Mouse (Mus musculus) MEL (cell line): Measurements from ENCODE around the gene Gm19345. TPM values are rescaled to one million over a fixed set of nuclear protein-coding genes. Genes with fewer than 3 reads are reported as not detected.

ENCODE experiments used
- DNase-seq: peaks from one replicate; pipeline ENCODE4 v3.0.0; 2011; ENCODE audit warnings: low read depth, low spot score
- H3K27ac ChIP-seq: 2 replicates; pipeline ENCODE4 v1.5.1; 2012; ENCODE audit warnings: low read depth, mild to moderate bottlenecking, control low read depth, low read length, moderate library complexity; ENCODE audit not compliant: control insufficient read depth
- H3K27me3 ChIP-seq, 2 experiments: fragments of 150-350 bp in 1 of 2; sonication (generic) in 1 of 2; 2 replicates each; pipeline ENCODE4 v1.6.1; 2012; ENCODE audit warnings: low read length in 2 of 2, mild to moderate bottlenecking in 2 of 2, improper control_type of control experiment in 1 of 2, moderate library complexity in 1 of 2; ENCODE audit not compliant: insufficient read depth in 2 of 2, control insufficient read depth in 1 of 2
- H3K36me3 ChIP-seq, 2 experiments: 2 replicates each; pipeline ENCODE4 v1.6.1; 2012 to 2014; ENCODE audit warnings: low read length in 2 of 2, improper control_type of control experiment in 1 of 2, inconsistent platforms in 1 of 2, mild to moderate bottlenecking in 1 of 2; ENCODE audit not compliant: insufficient read depth in 2 of 2, control insufficient read depth in 1 of 2
- H3K4me1 ChIP-seq, 2 experiments: fragments of 150-350 bp in 1 of 2; sonication (generic) in 1 of 2; 2 replicates each; pipeline ENCODE4 v1.6.1; 2012; ENCODE audit warnings: low read length in 2 of 2, improper control_type of control experiment in 1 of 2, mild to moderate bottlenecking in 1 of 2; ENCODE audit not compliant: insufficient read depth in 2 of 2, control insufficient read depth in 1 of 2
- H3K4me3 ChIP-seq, 2 experiments: fragments of 150-350 bp in 1 of 2; sonication (generic) in 1 of 2; 2 replicates each; pipeline ENCODE4 v1.5.1; 2012; ENCODE audit warnings: low read depth in 2 of 2, low read length in 2 of 2, mild to moderate bottlenecking in 2 of 2, moderate library complexity in 2 of 2, control low read depth in 1 of 2, improper control_type of control experiment in 1 of 2; ENCODE audit not compliant: control insufficient read depth in 1 of 2, insufficient read depth in 1 of 2
- H3K79me2 ChIP-seq: 2 replicates; pipeline ENCODE4 v1.6.1; 2012; ENCODE audit warnings: mild to moderate bottlenecking, low read length, moderate library complexity; ENCODE audit not compliant: control insufficient read depth, poor library complexity, insufficient read depth
- H3K9ac ChIP-seq: 2 replicates; pipeline ENCODE4 v1.6.1; 2012; ENCODE audit warnings: low read depth, mild to moderate bottlenecking, control low read depth, low read length, moderate library complexity; ENCODE audit not compliant: control insufficient read depth, poor library complexity, severe bottlenecking
- H3K9me3 ChIP-seq: fragments of 150-350 bp; sonication (generic); replicated peaks from 2 replicates; pipeline ENCODE4 v1.6.1; 2012; ENCODE audit warnings: mild to moderate bottlenecking, low read length, improper control_type of control experiment, moderate library complexity; ENCODE audit not compliant: insufficient read depth
- CHD2 ChIP-seq: IDR thresholded peaks from 2 replicates; pipeline ENCODE4 v1.6.1; 2011; ENCODE audit warnings: low read length, improper control_type of control experiment
- CTCF ChIP-seq, 3 experiments: IDR thresholded peaks in 2 of 3; conservative IDR thresholded peaks in 1 of 3; 2 replicates each; pipeline ENCODE4 v1.5.1; 2011 to 2012; ENCODE audit warnings: low read length in 3 of 3, low read depth in 2 of 3, mild to moderate bottlenecking in 2 of 3, improper control_type of control experiment in 1 of 3, inconsistent platforms in 1 of 3, mixed read lengths in 1 of 3, moderate library complexity in 1 of 3; ENCODE audit not compliant: control insufficient read depth in 1 of 3, insufficient read depth in 1 of 3, poor library complexity in 1 of 3, severe bottlenecking in 1 of 3
- E2F4 ChIP-seq: IDR thresholded peaks from 2 replicates; pipeline ENCODE4 v1.6.1; 2011; ENCODE audit warnings: low read depth, low read length, improper control_type of control experiment, borderline replicate concordance
- ELF1 ChIP-seq: IDR thresholded peaks from 2 replicates; pipeline ENCODE4 v1.6.1; 2014; ENCODE audit warnings: low read depth, mild to moderate bottlenecking, inconsistent platforms, low read length, improper control_type of control experiment, moderate library complexity
- EP300 ChIP-seq, 2 experiments: IDR thresholded peaks; 2 replicates each; pipeline ENCODE4 v1.6.1; 2011; ENCODE audit warnings: improper control_type of control experiment in 2 of 2, low read length in 2 of 2, low read depth in 1 of 2, mild to moderate bottlenecking in 1 of 2
- GATA1 ChIP-seq: IDR thresholded peaks from 2 replicates; pipeline ENCODE4 v1.6.1; 2011; ENCODE audit warnings: low read depth, low read length, improper control_type of control experiment
- MEF2A ChIP-seq: IDR thresholded peaks from 2 replicates; pipeline ENCODE4 v1.6.1; 2014; ENCODE audit warnings: low read depth, mild to moderate bottlenecking, inconsistent platforms, low read length, improper control_type of control experiment; ENCODE audit not compliant: poor library complexity, insufficient replicate concordance, severe bottlenecking; ENCODE audit errors: extremely low read depth
- NRF1 ChIP-seq: IDR thresholded peaks from 2 replicates; pipeline ENCODE4 v1.6.1; 2014; ENCODE audit warnings: low read depth, mild to moderate bottlenecking, inconsistent platforms, low read length, improper control_type of control experiment, moderate library complexity; ENCODE audit not compliant: poor library complexity, insufficient read depth, severe bottlenecking
- POLR2AphosphoS2 ChIP-seq: IDR thresholded peaks from 2 replicates; pipeline ENCODE4 v1.6.1; 2011; ENCODE audit warnings: low read length, improper control_type of control experiment
- POLR2AphosphoS5 ChIP-seq: IDR thresholded peaks from 2 replicates; pipeline ENCODE4 v1.6.1; 2012; ENCODE audit warnings: low read depth, borderline replicate concordance, mild to moderate bottlenecking, inconsistent platforms, low read length, moderate library complexity, mixed read lengths
- RAD21 ChIP-seq: IDR thresholded peaks from 2 replicates; pipeline ENCODE4 v1.6.1; 2011; ENCODE audit warnings: mild to moderate bottlenecking, low read depth, low read length, improper control_type of control experiment
- SIN3A ChIP-seq: IDR thresholded peaks from 2 replicates; pipeline ENCODE4 v1.6.1; 2012; ENCODE audit warnings: low read length, improper control_type of control experiment, inconsistent platforms
- SMC3 ChIP-seq: IDR thresholded peaks from 2 replicates; pipeline ENCODE4 v1.6.1; 2011; ENCODE audit warnings: low read depth, low read length, improper control_type of control experiment
- ZC3H11A ChIP-seq: IDR thresholded peaks from 2 replicates; pipeline ENCODE4 v1.6.1; 2012; ENCODE audit warnings: low read depth, mild to moderate bottlenecking, inconsistent platforms, low read length, improper control_type of control experiment
- ZMIZ1 ChIP-seq: IDR thresholded peaks from 2 replicates; pipeline ENCODE4 v1.6.1; 2012; ENCODE audit warnings: low read depth, mild to moderate bottlenecking, inconsistent platforms, low read length, improper control_type of control experiment, moderate library complexity
- polyA plus RNA-seq, 2 experiments: library from polyadenylated mRNA; stranded (reverse) in 1 of 2; unstranded in 1 of 2; fragments of >175 nt in 1 of 2; fragments of >200 nt in 1 of 2; gene quantifications; 2 replicates each; pipeline versions ENCODE4 v1.2.1 to v1.2.4; 2012; ENCODE audit warnings: low replicate concordance in 2 of 2, low read depth in 1 of 2; ENCODE audit not compliant: insufficient read length in 2 of 2, insufficient read depth in 1 of 2, missing spikeins in 1 of 2
- total RNA-seq: library from RNA; depleted of rRNA; stranded (reverse); fragments of 300-350 nt; gene quantifications from 2 replicates; pipeline ENCODE4 v1.2.3, GENCODE M21; 2012

Gm19345 gene
- total and polyA plus RNA-seq, 3 experiments, result not detected

GRCm38 (mm10) chr7:19842885-19843504, 8.8 kb upstream of the Gm19345 start:
- DNase-seq, result no peak
- H3K27ac ChIP-seq, result no peak overlapping the region
- no peak overlapping the region for H3K9ac ChIP-seq

GRCm38 (mm10) chr7:19843561-19843960, 8.2 kb upstream of the Gm19345 start:
- H3K27me3 ChIP-seq, result no peaks in the 10 kb centered on the region
- TF ChIP-seq RAD21, result peak; percentile 78
- no peak for TF ChIP-seq E2F4
- TF ChIP-seq CTCF (IDR thresholded peaks at IDR 0.05 in 2 of 3, conservative IDR thresholded peaks at IDR 0.05 in 1 of 3; ENCODE audit: control insufficient read depth in 1 of 3, insufficient read depth in 1 of 3, low read depth in 2 of 3, low read length in 3 of 3, poor library complexity in 1 of 3, severe bottlenecking in 1 of 3), result peak; percentile 88 to 92 (median 90)
- TF ChIP-seq SMC3, result peak; percentile 96
- TF ChIP-seq ZC3H11A, result peak; percentile 75
- TF ChIP-seq, all 39 proteins: peak for 4
- Histone ChIP-seq H3K4me3 (no peak overlapping the region), H3K36me3 (no peaks in the 10 kb centered on the region), H3K9ac (no peak overlapping the region), H3K27ac (no peak overlapping the region), H3K79me2 (no peaks in the 10 kb centered on the region), H3K9me3 (no peaks in the 10 kb centered on the region), H3K4me1 (no peaks in the 10 kb centered on the region; a peak in 1 of 4 replicates)
- peak; percentile 64 for DNase-seq

More at GRCm38 (mm10) chr7:19842885-19843504, 8.8 kb upstream of the Gm19345 start:
- Histone ChIP-seq H3K79me2 (no peaks in the 10 kb centered on the region), H3K27me3 (no peaks in the 10 kb centered on the region), H3K9me3 (no peaks in the 10 kb centered on the region), H3K4me3 (no peak overlapping the region), H3K36me3 (no peaks in the 10 kb centered on the region), H3K4me1 (no peaks in the 10 kb centered on the region; a peak in 1 of 4 replicates)
- no peak for TF ChIP-seq ZMIZ1
- no peak for TF ChIP-seq MEF2A
- TF ChIP-seq POLR2AphosphoS2, result no peak
- TF ChIP-seq POLR2AphosphoS5, result no peak
- TF ChIP-seq EP300 (IDR thresholded peaks at IDR 0.05; ENCODE audit: low read depth in 1 of 2, low read length in 2 of 2), result no peak
- TF ChIP-seq GATA1, result no peak
- TF ChIP-seq RAD21, result no peak
- no peak for TF ChIP-seq SIN3A

GRCm38 (mm10) chr7:19844521-19845171, 7.2 kb upstream of the Gm19345 start:
- no peak for DNase-seq
- H3K4me3 ChIP-seq, result no peak overlapping the region

More at GRCm38 (mm10) chr7:19844521-19845171, 7.2 kb upstream of the Gm19345 start:
- Histone ChIP-seq H3K36me3 (no peaks in the 10 kb centered on the region), H3K27ac (no peak overlapping the region), H3K9me3 (no peaks in the 10 kb centered on the region), H3K9ac (no peak overlapping the region), H3K4me1 (no peaks in the 10 kb centered on the region; a peak in 1 of 4 replicates), H3K79me2 (no peaks in the 10 kb centered on the region), H3K27me3 (no peaks in the 10 kb centered on the region)
- TF ChIP-seq RAD21 (no peak), ELF1 (no peak), NRF1 (no peak), CHD2 (no peak)
